Mouse (Mus musculus) heart, embryonic 11.5 days (tissue): ENCODE measurements around the gene Tcf15. TPM values are rescaled to one million over a fixed set of nuclear protein-coding genes. Genes with fewer than 3 reads are reported as not detected.

Experiments used
- ATAC-seq: fragments of 200-750 bp; cut with Nextera tagmentation; replicated peaks from 2 replicates; pipeline ENCODE4 v1.8.0; 2017; ENCODE audit warnings: moderate library complexity; ENCODE audit not compliant: insufficient number of reproducible peaks, low FRiP score, low TSS enrichment
- H3K27ac ChIP-seq: fragments of 300-500 bp; sonication (generic); 2 replicates; pipeline ENCODE4 v1.5.1; 2014; ENCODE audit warnings: mild to moderate bottlenecking, low read depth, low read length
- H3K27me3 ChIP-seq: fragments of 300-500 bp; sonication (generic); 2 replicates; pipeline ENCODE4 v1.6.1; 2014; ENCODE audit warnings: mild to moderate bottlenecking, low read length, mixed read lengths; ENCODE audit not compliant: control insufficient read depth, insufficient read depth
- H3K36me3 ChIP-seq: fragments of 300-500 bp; sonication (generic); 2 replicates; pipeline ENCODE4 v1.6.1; 2014; ENCODE audit warnings: mild to moderate bottlenecking, low read length, moderate library complexity, mixed read lengths; ENCODE audit not compliant: control insufficient read depth, insufficient read depth
- H3K4me1 ChIP-seq: fragments of 300-500 bp; sonication (generic); 2 replicates; pipeline ENCODE4 v1.6.1; 2014; ENCODE audit warnings: low read length; ENCODE audit not compliant: control insufficient read depth, insufficient read depth
- H3K4me2 ChIP-seq: fragments of 300-500 bp; sonication (generic); 2 replicates; pipeline ENCODE4 v1.6.1; 2014; ENCODE audit warnings: mild to moderate bottlenecking, moderate library complexity
- H3K4me3 ChIP-seq: fragments of 300-500 bp; sonication (generic); 2 replicates; pipeline ENCODE4 v1.5.1; 2014; ENCODE audit warnings: low read depth, low read length
- H3K9ac ChIP-seq: fragments of 300-500 bp; sonication (generic); 2 replicates; pipeline ENCODE4 v1.6.1; 2014; ENCODE audit warnings: mild to moderate bottlenecking, low read depth, low read length, moderate library complexity
- H3K9me3 ChIP-seq: fragments of 300-500 bp; sonication (generic); replicated peaks from 2 replicates; pipeline ENCODE4 v1.6.1; 2016; ENCODE audit warnings: low read length; ENCODE audit not compliant: control insufficient read depth
- WGBS: fragments of 180-500 bp; shearing (Covaris S2); extraction: QIAGEN DNeasy Blood & Tissue Kit; methylation state at CpG from one replicate; pipeline ENCODE4 v1.1.7; 2014; ENCODE audit not compliant: insufficient replicate concordance; 5-methylcytosine and 5-hydroxymethylcytosine counted together
- polyA plus RNA-seq: library from polyadenylated mRNA; unstranded; fragments of >200 nt; fragmentation: Nextera tagmentation; extraction: Ambion mirVana; gene quantifications from 2 replicates; pipeline ENCODE4 v1.2.1, GENCODE M21; 2014

Tcf15 gene
- polyA plus RNA-seq, 1 experiment from 2014 or later = 3.2 TPM

DNA sequence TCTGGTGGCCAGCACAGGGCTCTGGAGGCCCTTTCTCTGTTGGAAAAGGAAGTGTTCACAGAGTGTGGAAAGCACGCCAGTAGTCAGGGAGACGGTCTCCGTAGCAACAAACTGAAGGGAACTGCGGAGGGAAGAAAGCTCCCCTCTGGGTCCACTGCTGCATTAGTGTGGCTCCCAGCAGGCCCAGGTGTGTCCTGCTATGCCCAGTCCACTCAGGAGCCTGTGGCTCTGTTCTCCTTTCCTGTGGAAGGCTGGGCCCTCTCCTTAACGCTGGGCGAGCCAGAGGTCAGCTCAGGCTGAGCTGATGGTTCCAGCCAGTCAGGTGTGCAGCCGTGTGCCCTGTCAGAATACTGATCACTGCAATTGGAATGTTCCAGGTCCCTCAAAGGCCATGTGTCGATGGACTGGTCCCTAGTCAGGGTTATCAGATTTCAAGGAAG lies 24.5 kb downstream of the Tcf15 start:
- Histone ChIP-seq H3K4me3 (no peak overlapping the region), H3K27ac (no peak overlapping the region), H3K9me3 (no peaks in the 10 kb centered on the region), H3K4me1 (no peaks in the 10 kb centered on the region; the same call in 1 of the 2 replicates), H3K4me2 (no peak overlapping the region), H3K36me3 (no peaks in the 10 kb centered on the region), H3K27me3 (no peaks in the 10 kb centered on the region), H3K9ac (no peak overlapping the region)
- no peak for ATAC-seq
- WGBS = 38% methylated on average over 8 of the region's 8 CpGs

- Histone ChIP-seq H3K4me3 (no peak overlapping the region), H3K4me2 (no peak overlapping the region), H3K4me1 (no peaks in the 10 kb centered on the region; the same call in 1 of the 2 replicates), H3K27me3 (no peaks in the 10 kb centered on the region), H3K36me3 (no peaks in the 10 kb centered on the region), H3K27ac (no peak overlapping the region), H3K9ac (no peak overlapping the region), H3K9me3 (no peaks in the 10 kb centered on the region)
- 87% methylated on average over 1 of the region's 1 CpGs for WGBS
- ATAC-seq = no peak
Measured at GRCm38 (mm10) chr2:152169377-152169776, 26.0 kb downstream of the Tcf15 start.

DNA sequence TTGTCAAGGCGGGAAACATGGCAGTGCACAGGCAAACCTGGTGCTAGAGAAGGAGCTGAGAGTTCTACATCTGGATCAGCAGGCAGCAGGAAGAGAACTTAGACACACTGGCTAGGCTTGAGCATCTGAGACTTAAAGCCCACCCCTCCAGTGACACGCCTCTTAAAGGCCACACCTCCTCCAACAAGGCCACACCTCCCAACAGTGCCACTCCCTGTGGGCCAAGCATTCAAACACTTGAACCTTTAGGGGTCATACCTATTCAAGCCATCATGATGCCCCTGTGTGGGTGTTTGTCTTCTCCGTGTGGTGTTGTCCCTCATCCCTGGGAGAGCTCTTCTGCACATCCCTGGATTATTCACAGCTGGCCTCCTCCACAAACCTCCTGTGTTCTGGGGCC lies 31.5 kb downstream of the Tcf15 start:
- H3K27ac ChIP-seq = no peak overlapping the region
- no peaks in the 10 kb centered on the region for H3K4me1 ChIP-seq
- no peak overlapping the region for H3K4me3 ChIP-seq
- no peaks in the 10 kb centered on the region; the same call in 1 of the 2 replicates for H3K9me3 ChIP-seq
- H3K27me3 ChIP-seq = peaks cover 3% of the 10 kb centered on the region; the same call in 1 of the 2 replicates
- no peaks in the 10 kb centered on the region for H3K36me3 ChIP-seq
- WGBS = 86% methylated on average over 3 of the region's 3 CpGs
- H3K9ac ChIP-seq = no peak overlapping the region
- no peak overlapping the region for H3K4me2 ChIP-seq
- ATAC-seq = no peak

- H3K4me1 ChIP-seq = no peaks in the 10 kb centered on the region
- WGBS = 84% methylated on average over 6 of the region's 6 CpGs
Measured at GRCm38 (mm10) chr2:152176659-152177058, 33.3 kb downstream of the Tcf15 start.

GRCm38 (mm10) chr2:152177162-152177805 lies 33.9 kb downstream of the Tcf15 start:
- Histone ChIP-seq H3K9ac (0 out of 2 replicates have a peak overlapping the region, but pooled peaks have one; percentile 43), H3K27ac (no peak overlapping the region), H3K27me3 (peaks cover 3% of the 10 kb centered on the region; the same call in 1 of the 2 replicates), H3K9me3 (no peaks in the 10 kb centered on the region; the same call in 1 of the 2 replicates), H3K4me3 (peak overlapping the region; percentile 22; the same call in 1 of the 2 replicates), H3K4me2 (peak overlapping the region; percentile 48), H3K36me3 (no peaks in the 10 kb centered on the region), H3K4me1 (no peaks in the 10 kb centered on the region)
- 23% methylated on average over 24 of the region's 24 CpGs for WGBS
- no peak for ATAC-seq

More at GRCm38 (mm10) chr2:152176659-152177058, 33.3 kb downstream of the Tcf15 start:
- ATAC-seq = no peak
- Histone ChIP-seq H3K9me3 (no peaks in the 10 kb centered on the region; the same call in 1 of the 2 replicates), H3K27ac (no peak overlapping the region), H3K4me2 (no peak overlapping the region), H3K9ac (no peak overlapping the region), H3K36me3 (no peaks in the 10 kb centered on the region), H3K27me3 (peaks cover 3% of the 10 kb centered on the region; the same call in 1 of the 2 replicates), H3K4me3 (no peak overlapping the region)

GRCm38 (mm10) chr2:152177806-152178170 lies 34.4 kb downstream of the Tcf15 start:
- Histone ChIP-seq H3K9me3 (no peaks in the 10 kb centered on the region; the same call in 1 of the 2 replicates), H3K27ac (no peak overlapping the region), H3K9ac (no peak overlapping the region), H3K27me3 (peaks cover 3% of the 10 kb centered on the region; the same call in 1 of the 2 replicates), H3K4me1 (no peaks in the 10 kb centered on the region), H3K4me3 (no peak overlapping the region), H3K4me2 (no peak overlapping the region), H3K36me3 (no peaks in the 10 kb centered on the region)
- no peak for ATAC-seq
- 74% methylated on average over 6 of the region's 6 CpGs for WGBS

DNA sequence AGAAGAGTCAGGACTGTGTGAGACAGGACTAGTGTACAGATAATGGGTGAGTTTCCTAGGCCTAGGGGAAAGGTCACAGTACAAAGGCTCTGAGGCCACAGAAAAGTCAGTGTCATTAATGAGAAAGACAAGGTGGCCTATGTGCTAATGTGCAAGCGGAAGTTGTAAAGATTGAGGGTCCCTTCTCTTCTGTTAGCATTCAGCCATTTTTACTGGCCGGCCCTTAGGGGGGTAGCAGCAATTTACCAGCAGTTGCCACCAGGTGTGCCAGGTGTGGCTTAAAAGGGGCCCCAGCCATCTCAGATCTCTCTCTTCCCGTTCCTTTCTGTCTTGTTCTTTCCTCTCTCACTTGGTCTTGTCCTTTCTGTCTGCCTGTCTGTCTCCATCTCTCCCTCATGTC lies 35.0 kb downstream of the Tcf15 start:
- Histone ChIP-seq H3K4me1 (no peaks in the 10 kb centered on the region), H3K4me3 (no peak overlapping the region), H3K27me3 (peaks cover 3% of the 10 kb centered on the region; the same call in 1 of the 2 replicates), H3K9ac (no peak overlapping the region), H3K36me3 (no peaks in the 10 kb centered on the region), H3K4me2 (no peak overlapping the region), H3K9me3 (no peaks in the 10 kb centered on the region; the same call in 1 of the 2 replicates), H3K27ac (no peak overlapping the region)
- no peak for ATAC-seq
- 70% methylated on average over 3 of the region's 3 CpGs for WGBS

- no peaks in the 10 kb centered on the region for H3K4me1 ChIP-seq
- H3K4me3 ChIP-seq = no peak overlapping the region
- WGBS = 75% methylated on average over 2 of the region's 2 CpGs
- no peak overlapping the region for H3K9ac ChIP-seq
- H3K4me2 ChIP-seq = no peak overlapping the region
- ATAC-seq = no peak
- H3K27ac ChIP-seq = no peak overlapping the region
- H3K9me3 ChIP-seq = no peaks in the 10 kb centered on the region; the same call in 1 of the 2 replicates
- no peaks in the 10 kb centered on the region for H3K36me3 ChIP-seq
- H3K27me3 ChIP-seq = peaks cover 3% of the 10 kb centered on the region; the same call in 1 of the 2 replicates
Measured at GRCm38 (mm10) chr2:152179301-152179700, 35.9 kb downstream of the Tcf15 start.
